Mouse (Mus musculus) brown adipose tissue, adult 24 weeks (tissue): ENCODE measurements around the gene Renbp. TPM values are rescaled to one million over a fixed set of nuclear protein-coding genes. Genes with fewer than 3 reads are reported as not detected.

Source experiments
- H3K27ac ChIP-seq: fragments of 200-500 bp; replicated peaks from 2 replicates; pipeline ENCODE4 v1.5.1; 2012; ENCODE audit warnings: low read depth, mild to moderate bottlenecking, low read length
- H3K4me1 ChIP-seq: fragments of 200-500 bp; 2 replicates; pipeline ENCODE4 v1.6.1; 2012; ENCODE audit warnings: low read length, mixed read lengths; ENCODE audit not compliant: control insufficient read depth, insufficient read depth, insufficient read length
- H3K4me3 ChIP-seq: fragments of 200-500 bp; 2 replicates; pipeline ENCODE4 v1.5.1; 2012; ENCODE audit warnings: low read depth, mild to moderate bottlenecking, low read length, moderate library complexity; ENCODE audit not compliant: insufficient read depth
- polyA plus RNA-seq: library from polyadenylated mRNA; stranded (reverse); fragments of >200 nt; gene quantifications from 2 replicates; pipeline ENCODE4 v1.2.4, GENCODE M21; 2012; ENCODE audit not compliant: missing spikeins, insufficient read depth, insufficient read length

Gene Renbp
- polyA plus RNA-seq, 1 experiment = 7.4 TPM

GRCm38 (mm10) chrX:73897959-73898358 is 32.7 kb downstream of the Renbp start:
- Histone ChIP-seq H3K4me1 (no peaks in the 10 kb centered on the region), H3K27ac (no peak overlapping the region), H3K4me3 (no peak overlapping the region)

GRCm38 (mm10) chrX:73895719-73896118 is 34.9 kb downstream of the Renbp start, which contains the start of gene L1cam:
Gene L1cam, minus strand, starts transcription at chrX:73896105.
- Histone ChIP-seq H3K4me3 (no peak within 1 kb of the TSS), H3K27ac (no peak within 1 kb of the TSS), H3K4me1 (no peaks in the 10 kb centered on the region)

- H3K27ac ChIP-seq = no peak overlapping the region
Measured at GRCm38 (mm10) chrX:73892833-73893232, 37.8 kb downstream of the Renbp start.

GRCm38 (mm10) chrX:73891551-73892152 is 39.0 kb downstream of the Renbp start, which contains the start of gene Avpr2:
Gene Avpr2, plus strand, starts transcription at chrX:73892102.
- no peak within 1 kb of the TSS for H3K27ac ChIP-seq

More at GRCm38 (mm10) chrX:73892833-73893232, 37.8 kb downstream of the Renbp start:
- H3K4me3 ChIP-seq = no peak overlapping the region
- no peaks in the 10 kb centered on the region for H3K4me1 ChIP-seq

GRCm38 (mm10) chrX:73881463-73881862 is 49.2 kb downstream of the Renbp start:
- Histone ChIP-seq H3K4me3 (no peak overlapping the region), H3K27ac (no peak overlapping the region), H3K4me1 (no peaks in the 10 kb centered on the region)

More at GRCm38 (mm10) chrX:73891551-73892152, 39.0 kb downstream of the Renbp start, which contains the start of gene Avpr2:
- Histone ChIP-seq H3K4me3 (no peak within 1 kb of the TSS), H3K4me1 (no peaks in the 10 kb centered on the region)

- Histone ChIP-seq H3K4me3 (peak overlapping the region; percentile 51), H3K4me1 (no peaks in the 10 kb centered on the region), H3K27ac (no peak overlapping the region)
Measured at GRCm38 (mm10) chrX:73881036-73881427, 49.6 kb downstream of the Renbp start.

- peak overlapping the region; percentile 51 for H3K4me3 ChIP-seq
- no peaks in the 10 kb centered on the region for H3K4me1 ChIP-seq
- H3K27ac ChIP-seq = no peak overlapping the region
Measured at GRCm38 (mm10) chrX:73880194-73881035, 50.2 kb downstream of the Renbp start.

- Histone ChIP-seq H3K4me3 (no peak overlapping the region), H3K27ac (no peak overlapping the region), H3K4me1 (no peaks in the 10 kb centered on the region)
Measured at GRCm38 (mm10) chrX:73877014-73877413, 53.6 kb downstream of the Renbp start.

GRCm38 (mm10) chrX:73875881-73876280 is 54.8 kb downstream of the Renbp start:
- Histone ChIP-seq H3K4me3 (no peak overlapping the region), H3K4me1 (no peaks in the 10 kb centered on the region), H3K27ac (no peak overlapping the region)

Other genes starting within 250 kb of the Renbp start
- 350 and 381 TPM in 2 replicates for gene Bcap31, start 214.7 kb downstream of the Renbp start, polyA plus RNA-seq
- 12.6 and 22.7 TPM in 2 replicates for gene Abcd1, start 214.3 kb downstream of the Renbp start, polyA plus RNA-seq
- 0.33 and 0.55 TPM in 2 replicates for gene Plxnb3, start 173.8 kb downstream of the Renbp start, polyA plus RNA-seq
- gene Srpk3, start 156.4 kb downstream of the Renbp start, polyA plus RNA-seq = 0.71 TPM in 1 of 2 replicates, not detected in the other
- 1,669 and 1,851 TPM in 2 replicates for gene Idh3g, start 144.0 kb downstream of the Renbp start, polyA plus RNA-seq
- 189 and 210 TPM in 2 replicates for gene Ssr4, start 143.8 kb downstream of the Renbp start, polyA plus RNA-seq
- 0.36 and 0.58 TPM in 2 replicates for gene Pdzd4, start 105.9 kb downstream of the Renbp start, polyA plus RNA-seq
- gene Avpr2, start 38.7 kb downstream of the Renbp start, polyA plus RNA-seq = not detected in 2 replicates
- 2.2 and 2.3 TPM in 2 replicates for gene L1cam, start 34.7 kb downstream of the Renbp start, polyA plus RNA-seq
- 0.59 and 1.9 TPM in 2 replicates for gene Arhgap4, start 9.0 kb downstream of the Renbp start, polyA plus RNA-seq
- 90.3 and 104 TPM in 2 replicates for gene Naa10, start 8.9 kb downstream of the Renbp start, polyA plus RNA-seq
- gene Hcfc1, start 35.5 kb upstream of the Renbp start, polyA plus RNA-seq = 15.7 and 22.4 TPM in 2 replicates
- gene Irak1, start 93.1 kb upstream of the Renbp start, polyA plus RNA-seq = 41.9 and 67.7 TPM in 2 replicates
- not detected in 2 replicates for gene Opn1mw, start 196.6 kb upstream of the Renbp start, polyA plus RNA-seq
- gene Mecp2, start 204.5 kb upstream of the Renbp start, polyA plus RNA-seq = 9.8 and 10.8 TPM in 2 replicates
- not detected in 2 replicates for gene Tex28, start 237.0 kb upstream of the Renbp start, polyA plus RNA-seq
- gene Tktl1, start 246.4 kb upstream of the Renbp start, polyA plus RNA-seq = not detected in 2 replicates